Mouse (Mus musculus): ENCODE measurements at regions not wholly inside any gene's neighbourhood (a gene's known extent, or its start where the extent isn't known, plus 50 kb on each side); places are given as distances from the start of the nearest gene placed in this dataset.
"Not testable (repeated sequence)": the region's sequence is repeated elsewhere in the genome, so short reads cannot be mapped to it uniquely, and the experiment has no call there.

DNA sequence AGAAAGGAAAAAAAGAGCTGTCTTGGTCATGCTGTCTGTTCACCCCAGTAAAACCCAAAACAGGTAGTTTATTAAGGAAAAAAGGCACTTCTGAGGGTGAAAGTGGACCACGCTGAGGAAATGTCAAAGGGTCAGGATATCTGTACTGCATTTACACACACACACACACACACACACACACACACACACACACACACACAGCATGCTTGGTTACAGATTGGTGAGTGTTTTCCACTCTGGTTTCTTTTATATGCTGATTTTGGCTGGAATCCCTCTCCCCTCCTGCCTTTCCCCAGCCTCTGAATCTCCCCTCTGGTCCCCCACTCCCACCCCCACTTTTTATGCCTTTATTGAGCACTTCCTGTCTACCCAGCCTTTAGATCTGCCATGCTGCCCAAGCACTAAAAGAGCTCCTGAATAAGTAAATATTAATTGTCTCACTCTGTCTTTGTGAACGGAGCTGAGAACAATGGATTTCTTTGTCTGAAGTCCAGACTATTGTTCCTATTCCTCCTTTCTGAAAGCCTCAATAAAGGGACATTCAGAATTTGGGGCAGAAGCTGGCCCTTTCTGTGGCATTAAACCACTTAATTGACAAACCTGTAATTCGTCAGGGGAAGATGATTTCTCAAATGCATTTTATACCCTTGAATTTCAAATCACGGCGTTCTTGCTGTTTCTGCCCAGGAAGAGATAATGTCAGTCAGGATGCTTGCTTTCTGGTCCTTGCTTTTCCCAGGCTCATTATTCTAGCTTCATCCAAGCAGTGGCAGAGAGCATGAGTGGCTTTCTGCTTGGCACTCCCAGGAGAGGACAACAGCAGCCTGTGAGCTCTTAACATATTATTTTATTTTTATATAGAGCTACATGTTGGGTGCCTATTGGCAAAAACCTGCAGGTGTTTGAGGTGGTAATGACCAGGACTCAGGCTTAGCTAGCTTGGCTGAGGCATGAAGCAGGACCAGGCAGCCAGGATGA, 187.8 kb downstream of the Zfp619 start:
- Histone ChIP-seq H3K9me3 (ENCODE audit: control insufficient read depth, low read length) (no peaks in the 10 kb centered on the region), H3K27ac (ENCODE audit: low read depth, low read length) (no peak overlapping the region), H3K4me2 (ENCODE audit: low read depth, low read length, severe bottlenecking) (no peak overlapping the region), H3K4me3 (ENCODE audit: low read depth, low read length) (no peak overlapping the region), H3K9ac (ENCODE audit: low read length) (no peak overlapping the region), H3K27me3 (ENCODE audit: control insufficient read depth, insufficient read depth, low read length) (no peaks in the 10 kb centered on the region), H3K4me1 (replicated peaks; ENCODE audit: control insufficient read depth, insufficient read depth, low read length) (0 out of 2 replicates have a peak, but pooled peaks cover 2% of the 10 kb centered on the region), H3K36me3 (ENCODE audit: control insufficient read depth, insufficient read depth, low read length) (no peaks in the 10 kb centered on the region)
- ATAC-seq (replicated peaks; ENCODE audit: low FRiP score), result peak; percentile 65; the same call in 1 of the 2 replicates
- no peak for DNase-seq (ENCODE audit: low spot score)
- WGBS, result 12% methylated on average over 5 of the region's 5 CpGs

DNA sequence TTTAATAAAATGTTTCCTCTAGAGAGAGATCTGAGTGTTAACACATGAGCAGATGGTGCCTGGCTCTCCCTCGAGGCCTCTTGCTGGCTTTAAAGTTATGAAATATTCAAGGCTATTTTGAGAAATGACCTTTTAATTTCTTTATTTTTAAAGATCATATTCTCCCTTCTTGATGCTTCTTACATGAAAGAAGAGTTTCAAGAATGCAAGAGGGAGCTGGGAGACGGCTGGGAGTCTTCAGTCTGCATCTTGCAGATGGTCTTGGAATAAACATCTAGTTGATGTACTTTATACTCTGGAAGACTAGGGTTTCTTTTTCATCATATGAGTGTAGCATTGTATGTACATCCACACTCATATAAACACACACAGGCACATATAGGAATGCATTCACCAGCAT, 189.0 kb downstream of the Zfp619 start:
- H3K27ac ChIP-seq (ENCODE audit: low read depth, low read length), result no peak overlapping the region
- no peaks in the 10 kb centered on the region for H3K36me3 ChIP-seq (ENCODE audit: control insufficient read depth, insufficient read depth, low read length)
- DNase-seq (ENCODE audit: low spot score) (no peak), ATAC-seq (replicated peaks; ENCODE audit: low FRiP score) (no peak)
- 0 out of 2 replicates have a peak, but pooled peaks cover 2% of the 10 kb centered on the region for H3K4me1 ChIP-seq (replicated peaks; ENCODE audit: control insufficient read depth, insufficient read depth, low read length)
- no peaks in the 10 kb centered on the region for H3K9me3 ChIP-seq (ENCODE audit: control insufficient read depth, low read length)
- no peak overlapping the region for H3K9ac ChIP-seq (ENCODE audit: low read length)
- no peak overlapping the region for H3K4me3 ChIP-seq (ENCODE audit: low read depth, low read length)
- H3K4me2 ChIP-seq (ENCODE audit: low read depth, low read length, severe bottlenecking), result no peak overlapping the region
- H3K27me3 ChIP-seq (ENCODE audit: control insufficient read depth, insufficient read depth, low read length), result no peaks in the 10 kb centered on the region
- WGBS, result 79% methylated on average over 2 of the region's 2 CpGs

DNA sequence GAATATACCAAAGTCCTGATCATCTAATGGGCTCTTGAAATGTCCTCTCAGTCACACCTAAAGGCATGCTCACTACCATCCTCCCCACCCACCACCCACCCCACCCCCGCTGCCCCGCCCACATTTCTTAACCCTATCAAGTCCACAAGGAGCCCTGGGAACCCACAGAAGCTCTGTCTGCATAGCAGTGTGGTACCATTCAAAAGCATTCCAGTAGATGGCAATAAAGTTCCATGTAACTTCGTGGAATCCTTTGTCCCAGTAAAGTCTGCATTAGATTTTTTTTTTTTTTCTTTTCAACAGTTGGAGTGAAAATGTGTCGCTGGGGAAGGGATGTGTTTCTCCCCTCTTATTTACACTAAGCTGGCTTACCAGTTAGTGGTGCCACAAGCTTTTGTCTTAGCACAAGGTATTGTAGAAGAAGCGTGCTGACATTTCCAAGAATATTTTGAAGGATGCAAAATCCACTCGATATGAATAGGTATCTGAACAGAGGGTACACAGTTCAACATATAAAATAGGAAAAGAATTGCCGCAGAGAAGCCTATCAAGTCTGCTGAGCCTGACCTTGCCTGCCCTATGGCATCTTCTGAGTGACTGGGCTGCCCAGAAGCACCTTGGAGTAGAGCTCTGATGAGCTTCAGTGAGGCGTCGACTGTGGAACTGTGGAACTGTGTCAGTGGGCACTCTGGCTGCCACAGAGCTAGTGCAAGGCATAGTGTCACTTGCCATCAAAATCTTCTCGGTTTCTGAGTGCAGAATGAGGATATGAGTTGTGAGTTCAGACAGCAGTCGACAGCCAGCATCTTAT, 199.0 kb downstream of the Zfp619 start:
- Histone ChIP-seq H3K27me3 (ENCODE audit: control insufficient read depth, insufficient read depth, low read length) (no peaks in the 10 kb centered on the region), H3K4me2 (ENCODE audit: low read depth, low read length, severe bottlenecking) (no peak overlapping the region), H3K27ac (ENCODE audit: low read depth, low read length) (no peak overlapping the region), H3K36me3 (ENCODE audit: control insufficient read depth, insufficient read depth, low read length) (no peaks in the 10 kb centered on the region), H3K4me1 (replicated peaks; ENCODE audit: control insufficient read depth, insufficient read depth, low read length) (no peaks in the 10 kb centered on the region), H3K4me3 (ENCODE audit: low read depth, low read length) (no peak overlapping the region), H3K9ac (ENCODE audit: low read length) (no peak overlapping the region), H3K9me3 (ENCODE audit: control insufficient read depth, low read length) (no peaks in the 10 kb centered on the region)
- ATAC-seq (replicated peaks; ENCODE audit: low FRiP score), result peak; percentile 80
- 14% methylated on average over 11 of the region's 11 CpGs for WGBS
- DNase-seq (ENCODE audit: low spot score), result no peak

DNA sequence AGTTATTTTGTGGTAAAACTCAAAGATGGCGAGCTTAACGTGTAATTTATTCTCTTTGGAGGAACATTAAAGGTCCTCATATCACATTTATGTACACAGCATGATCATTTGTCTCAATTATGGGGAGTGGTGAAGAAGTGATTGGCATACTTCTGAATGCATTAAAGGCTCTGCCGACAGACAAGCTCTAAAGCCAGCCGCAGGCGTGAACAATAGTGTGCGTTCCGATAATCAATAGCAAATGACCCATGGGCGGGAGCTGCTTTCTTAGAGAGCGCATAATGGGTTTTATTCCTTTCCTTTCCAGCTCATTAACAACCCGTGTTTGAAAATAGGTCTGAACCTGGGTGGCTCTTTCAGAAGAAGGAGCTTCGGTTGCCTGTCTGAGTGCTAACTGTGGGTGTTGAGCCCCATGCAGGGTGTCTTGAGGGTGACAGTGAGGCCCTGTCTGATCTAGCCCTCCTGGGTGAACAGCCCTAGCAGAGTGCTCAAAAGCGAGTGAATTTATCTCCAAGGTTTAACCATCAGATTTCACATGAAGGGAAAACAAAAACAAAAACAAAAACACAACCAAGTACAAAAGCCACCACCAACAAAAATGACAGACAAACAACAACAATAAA, 210.5 kb downstream of the Zfp619 start:
- Histone ChIP-seq H3K27me3 (ENCODE audit: control insufficient read depth, insufficient read depth, low read length) (peaks cover 16% of the 10 kb centered on the region; the same call in 1 of the 2 replicates), H3K9me3 (ENCODE audit: control insufficient read depth, low read length) (no peaks in the 10 kb centered on the region), H3K9ac (ENCODE audit: low read length) (no peak overlapping the region), H3K4me1 (replicated peaks; ENCODE audit: control insufficient read depth, insufficient read depth, low read length) (peaks cover 2% of the 10 kb centered on the region; the same call in 1 of the 2 replicates), H3K36me3 (ENCODE audit: control insufficient read depth, insufficient read depth, low read length) (no peaks in the 10 kb centered on the region), H3K27ac (ENCODE audit: low read depth, low read length) (no peak overlapping the region), H3K4me3 (ENCODE audit: low read depth, low read length) (no peak overlapping the region), H3K4me2 (ENCODE audit: low read depth, low read length, severe bottlenecking) (no peak overlapping the region)
- 23% methylated on average over 12 of the region's 12 CpGs for WGBS
- ATAC-seq (replicated peaks; ENCODE audit: low FRiP score) (peak; percentile 64), DNase-seq (ENCODE audit: low spot score) (no peak)

DNA sequence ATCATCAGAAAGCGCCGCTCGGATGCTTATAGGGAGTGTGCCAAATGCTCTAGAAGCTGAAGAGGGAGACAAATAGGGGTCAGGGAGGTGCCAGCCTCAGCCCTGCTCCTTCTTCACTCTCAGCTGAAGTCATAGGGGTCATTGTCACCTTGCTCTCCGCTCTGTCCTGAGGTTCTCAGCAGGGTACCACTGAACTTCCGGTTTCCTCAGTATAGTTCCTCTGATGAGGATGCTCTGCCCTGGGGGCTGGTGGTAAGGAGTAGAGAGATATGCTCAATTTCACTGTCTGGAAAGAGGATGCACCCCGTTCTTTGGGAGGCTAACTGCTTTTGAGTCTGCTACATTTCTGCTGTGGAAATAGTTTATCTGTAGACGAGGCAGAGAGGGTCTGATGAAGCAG, 211.4 kb downstream of the Zfp619 start:
- H3K9me3 ChIP-seq (ENCODE audit: control insufficient read depth, low read length), result no peaks in the 10 kb centered on the region
- H3K9ac ChIP-seq (ENCODE audit: low read length), result no peak overlapping the region
- H3K27me3 ChIP-seq (ENCODE audit: control insufficient read depth, insufficient read depth, low read length), result peaks cover 16% of the 10 kb centered on the region; the same call in 1 of the 2 replicates
- H3K27ac ChIP-seq (ENCODE audit: low read depth, low read length), result no peak overlapping the region
- no peak overlapping the region for H3K4me2 ChIP-seq (ENCODE audit: low read depth, low read length, severe bottlenecking)
- WGBS, result 73% methylated on average over 7 of the region's 7 CpGs
- no peak overlapping the region for H3K4me3 ChIP-seq (ENCODE audit: low read depth, low read length)
- H3K36me3 ChIP-seq (ENCODE audit: control insufficient read depth, insufficient read depth, low read length), result no peaks in the 10 kb centered on the region
- 0 out of 2 replicates have a peak, but pooled peaks have one; percentile 16 for ATAC-seq (replicated peaks; ENCODE audit: low FRiP score)
- peaks cover 2% of the 10 kb centered on the region; the same call in 1 of the 2 replicates for H3K4me1 ChIP-seq (replicated peaks; ENCODE audit: control insufficient read depth, insufficient read depth, low read length)
- DNase-seq (ENCODE audit: low spot score), result peak; percentile 50

DNA sequence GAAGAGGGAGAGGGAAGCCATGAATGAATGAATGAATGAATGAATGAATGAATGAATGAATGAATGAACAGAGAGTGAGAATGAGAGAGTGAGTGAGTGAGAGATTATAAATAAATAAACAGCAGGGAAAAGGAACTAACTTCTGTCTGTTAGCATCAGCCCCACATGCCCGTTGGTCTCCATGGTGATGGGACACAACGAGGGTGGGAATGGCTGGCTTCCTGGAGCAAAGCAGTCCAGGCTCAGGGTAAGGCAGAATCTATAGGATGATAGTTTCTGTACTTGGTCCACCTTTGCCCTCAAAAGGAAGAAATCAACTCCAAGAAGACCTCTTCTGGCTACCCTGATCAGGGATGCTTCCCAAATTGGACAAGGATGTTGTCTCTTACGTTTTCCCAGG, 212.2 kb downstream of the Zfp619 start:
- Histone ChIP-seq H3K9me3 (ENCODE audit: control insufficient read depth, low read length) (no peaks in the 10 kb centered on the region), H3K9ac (ENCODE audit: low read length) (no peak overlapping the region), H3K36me3 (ENCODE audit: control insufficient read depth, insufficient read depth, low read length) (no peaks in the 10 kb centered on the region), H3K27me3 (ENCODE audit: control insufficient read depth, insufficient read depth, low read length) (peaks cover 16% of the 10 kb centered on the region; the same call in 1 of the 2 replicates), H3K4me2 (ENCODE audit: low read depth, low read length, severe bottlenecking) (no peak overlapping the region), H3K4me3 (ENCODE audit: low read depth, low read length) (no peak overlapping the region), H3K27ac (ENCODE audit: low read depth, low read length) (no peak overlapping the region), H3K4me1 (replicated peaks; ENCODE audit: control insufficient read depth, insufficient read depth, low read length) (peaks cover 2% of the 10 kb centered on the region; the same call in 1 of the 2 replicates)
- WGBS, result 57% methylated on average over 3 of the region's 3 CpGs
- DNase-seq (ENCODE audit: low spot score) (no peak), ATAC-seq (replicated peaks; ENCODE audit: low FRiP score) (no peak)

DNA sequence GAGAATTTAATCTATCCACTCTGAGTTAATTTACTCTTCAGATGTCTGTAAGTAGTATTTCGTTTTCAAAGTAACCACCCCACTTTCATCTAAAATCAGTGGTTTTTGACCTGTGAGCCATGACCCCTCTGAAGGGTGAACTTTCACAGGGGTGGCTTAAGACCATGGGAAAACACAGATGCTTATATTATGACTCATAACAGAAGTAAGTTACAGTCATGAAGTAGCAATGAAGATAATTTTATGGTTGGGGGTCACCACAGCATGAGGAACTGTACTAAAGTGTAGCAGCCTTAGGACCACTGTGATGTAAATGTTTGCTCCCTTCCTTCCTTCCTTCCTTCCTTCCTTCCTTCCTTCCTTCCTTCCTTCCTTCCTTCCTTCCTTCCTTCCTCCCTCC, 215.2 kb downstream of the Zfp619 start:
- no peak overlapping the region for H3K4me3 ChIP-seq (ENCODE audit: low read depth, low read length)
- no peak for DNase-seq (ENCODE audit: low spot score)
- ATAC-seq (replicated peaks; ENCODE audit: low FRiP score), result no peak
- whole genome bisulfite sequencing, result 82% methylated on average over 1 of the region's 1 CpGs
- H3K36me3 ChIP-seq (ENCODE audit: control insufficient read depth, insufficient read depth, low read length), result no peaks in the 10 kb centered on the region
- H3K9me3 ChIP-seq (ENCODE audit: control insufficient read depth, low read length), result no peaks in the 10 kb centered on the region
- H3K4me1 ChIP-seq (replicated peaks; ENCODE audit: control insufficient read depth, insufficient read depth, low read length), result peaks cover 2% of the 10 kb centered on the region; the same call in 1 of the 2 replicates
- no peak overlapping the region for H3K9ac ChIP-seq (ENCODE audit: low read length)
- peaks cover 6% of the 10 kb centered on the region; the same call in 1 of the 2 replicates for H3K27me3 ChIP-seq (ENCODE audit: control insufficient read depth, insufficient read depth, low read length)
- no peak overlapping the region for H3K27ac ChIP-seq (ENCODE audit: low read depth, low read length)
- no peak overlapping the region for H3K4me2 ChIP-seq (ENCODE audit: low read depth, low read length, severe bottlenecking)

DNA sequence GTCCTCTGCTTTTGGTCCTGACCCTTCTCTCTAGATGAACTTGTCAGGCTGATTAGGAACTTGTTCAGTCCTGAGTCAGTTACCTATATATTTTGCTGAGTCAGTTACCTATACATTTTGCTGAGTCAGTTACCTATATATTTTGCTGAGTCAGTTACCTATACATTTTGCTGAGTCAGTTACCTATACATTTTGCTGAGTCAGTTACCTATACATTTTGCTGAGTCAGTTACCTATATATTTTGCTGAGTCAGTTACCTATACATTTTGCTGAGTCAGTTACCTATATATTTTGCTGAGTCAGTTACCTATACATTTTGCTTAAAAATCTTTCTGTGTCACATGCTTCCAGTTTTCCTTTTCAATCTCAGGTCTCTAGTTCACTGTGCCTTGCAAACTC, 230.8 kb downstream of the Zfp619 start:
- not testable (repeated sequence) for H3K27ac ChIP-seq (ENCODE audit: low read depth, low read length); H3K36me3 ChIP-seq (ENCODE audit: control insufficient read depth, insufficient read depth, low read length); H3K27me3 ChIP-seq (ENCODE audit: control insufficient read depth, insufficient read depth, low read length); H3K4me3 ChIP-seq (ENCODE audit: low read depth, low read length); H3K4me2 ChIP-seq (ENCODE audit: low read depth, low read length, severe bottlenecking); H3K4me1 ChIP-seq (replicated peaks; ENCODE audit: control insufficient read depth, insufficient read depth, low read length); H3K9me3 ChIP-seq (ENCODE audit: control insufficient read depth, low read length); H3K9ac ChIP-seq (ENCODE audit: low read length); ATAC-seq (replicated peaks; ENCODE audit: low FRiP score); DNase-seq (ENCODE audit: low spot score)

All from forebrain, embryonic 11.5 days (tissue).